Mouse (Mus musculus) olfactory bulb, adult 2 months (tissue): ENCODE measurements at regions not wholly inside any gene's neighbourhood (a gene's known extent, or its start where the extent isn't known, plus 50 kb on each side); places are given as distances from the start of the nearest gene placed in this dataset.

Source experiments
- H3K27ac ChIP-seq: fragments of 200-500 bp; 2 replicates; pipeline ENCODE4 v1.5.1; 2012; ENCODE audit warnings: low read depth, low read length; ENCODE audit not compliant: insufficient read depth
- H3K4me1 ChIP-seq: fragments of 200-500 bp; 2 replicates; pipeline ENCODE4 v1.6.1; 2012; ENCODE audit warnings: low read length; ENCODE audit not compliant: control insufficient read depth, insufficient read depth
- H3K4me3 ChIP-seq: fragments of 200-500 bp; 2 replicates; pipeline ENCODE4 v1.5.1; 2012; ENCODE audit warnings: mild to moderate bottlenecking, low read depth, low read length, moderate library complexity; ENCODE audit not compliant: insufficient read depth
- CTCF ChIP-seq: fragments of 200-500 bp; IDR thresholded peaks from 2 replicates; pipeline ENCODE4 v1.5.1; 2012; ENCODE audit warnings: low read depth, mild to moderate bottlenecking, low read length, moderate library complexity; ENCODE audit not compliant: insufficient read depth
- POLR2A ChIP-seq: fragments of 200-500 bp; IDR thresholded peaks from 2 replicates; pipeline ENCODE4 v1.6.1; 2012; ENCODE audit warnings: mild to moderate bottlenecking, low read depth, low read length, moderate library complexity; ENCODE audit not compliant: insufficient read depth
- WGBS: fragments of 180-500 bp; shearing (Covaris S2); methylation state at CpG from one replicate; pipeline ENCODE4 v1.1.7; 2018; 5-methylcytosine and 5-hydroxymethylcytosine counted together

DNA sequence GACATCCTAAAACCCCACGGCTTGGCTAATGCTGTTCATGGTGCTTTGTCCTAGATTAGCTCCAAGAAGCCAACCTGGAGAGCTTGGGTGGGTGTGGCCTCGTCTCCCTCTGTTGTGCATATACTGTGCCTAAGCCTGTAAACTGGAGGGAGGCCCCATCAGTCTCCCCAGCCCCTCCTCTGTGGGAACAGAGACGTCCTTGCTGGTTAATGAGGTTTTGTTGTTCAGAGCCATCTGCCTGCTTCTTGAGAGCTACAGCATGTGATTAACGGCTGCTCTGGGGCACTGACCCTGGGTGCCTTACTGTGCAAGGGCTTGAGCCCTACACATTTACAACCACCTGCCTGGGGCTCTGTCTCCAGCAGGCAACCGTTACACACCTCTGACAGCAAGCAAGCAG, 143.9 kb upstream of the Gm3448 start:
- 42% methylated on average over 5 of the region's 5 CpGs for WGBS
- TF ChIP-seq CTCF (no peak), POLR2A (no peak)
- Histone ChIP-seq H3K4me1 (peaks cover 5% of the 10 kb centered on the region; the same call in 1 of the 2 replicates), H3K27ac (no peak overlapping the region), H3K4me3 (no peak overlapping the region)

DNA sequence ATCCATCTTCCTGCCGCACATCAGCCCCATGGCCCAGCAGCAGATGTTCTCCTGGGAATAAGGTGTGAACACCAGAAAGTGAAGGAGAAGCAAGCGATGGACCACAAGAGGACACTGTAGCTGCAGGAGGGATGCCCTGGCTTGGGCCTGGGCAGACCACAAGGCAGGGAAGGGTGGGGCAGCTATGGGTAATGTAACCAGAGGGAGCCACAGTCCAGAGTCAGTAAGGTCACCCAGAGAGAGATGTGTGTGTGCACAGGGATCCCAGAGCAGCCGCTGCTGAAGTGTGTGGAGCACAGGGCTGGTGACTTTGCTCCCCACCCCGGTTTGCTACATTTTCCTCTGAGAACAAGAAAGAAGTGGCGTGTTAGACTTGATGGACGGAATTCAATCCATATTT, 142.5 kb upstream of the Gm3448 start:
- TF ChIP-seq CTCF, result no peak
- TF ChIP-seq POLR2A, result no peak
- Histone ChIP-seq H3K4me1 (peaks cover 10% of the 10 kb centered on the region), H3K4me3 (no peak overlapping the region), H3K27ac (no peak overlapping the region)
- WGBS, result 94% methylated on average over 6 of the region's 6 CpGs

DNA sequence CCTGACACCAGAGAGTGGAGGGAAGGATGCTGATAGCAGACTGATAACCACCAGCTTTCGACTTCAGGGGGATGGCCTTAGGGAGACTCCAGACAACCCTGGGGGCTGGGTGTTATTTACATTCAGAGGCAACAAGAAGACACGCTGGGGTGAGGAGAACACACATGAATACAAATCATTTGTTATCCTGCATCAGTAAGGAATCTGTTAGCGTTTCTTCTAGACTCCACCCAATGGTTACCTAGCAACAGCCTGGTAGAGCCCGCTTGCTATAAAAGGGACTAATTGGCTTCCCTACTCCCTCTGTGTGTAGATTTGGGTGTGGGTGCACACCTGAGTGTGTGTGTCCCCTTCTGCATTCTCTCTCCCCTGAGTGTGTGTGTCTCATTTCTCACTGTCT, 140.8 kb upstream of the Gm3448 start:
- H3K4me3 ChIP-seq, result no peak overlapping the region
- WGBS, result 22% methylated on average over 4 of the region's 4 CpGs
- H3K4me1 ChIP-seq, result peaks cover 10% of the 10 kb centered on the region
- no peak overlapping the region for H3K27ac ChIP-seq
- no peak for TF ChIP-seq CTCF
- TF ChIP-seq POLR2A, result no peak

DNA sequence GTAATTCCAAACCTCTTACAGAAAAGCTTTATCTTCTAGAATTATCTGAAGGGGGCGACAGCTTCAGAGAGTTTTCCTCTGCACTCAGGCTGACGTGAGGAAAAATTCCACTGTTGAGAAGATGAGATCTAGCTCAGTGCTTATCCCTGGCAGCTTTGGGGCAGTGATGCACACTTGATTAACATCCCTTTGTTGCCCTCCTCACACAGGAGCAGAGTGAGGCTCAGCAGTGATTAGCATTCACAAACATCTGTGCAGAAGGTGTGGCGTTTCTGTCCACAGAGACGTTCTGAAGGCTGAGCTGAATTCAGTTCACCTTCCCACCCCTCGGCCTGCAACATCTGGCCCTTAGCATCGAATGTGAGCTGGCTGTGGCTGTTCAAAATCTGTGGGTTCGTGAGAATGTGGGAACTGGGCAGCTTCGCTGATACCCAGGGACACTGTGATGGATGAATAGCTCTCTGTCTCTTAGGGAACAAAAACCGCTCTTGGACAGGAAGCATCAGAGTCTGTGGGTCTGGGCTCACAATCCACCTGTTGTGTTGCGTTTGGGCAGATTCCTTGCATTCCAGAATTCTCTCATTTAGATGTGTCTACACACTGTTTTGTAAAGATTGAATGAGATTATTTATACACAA, 139.0 kb upstream of the Gm3448 start:
- no peak overlapping the region for H3K27ac ChIP-seq
- no peak for TF ChIP-seq POLR2A
- TF ChIP-seq CTCF, result no peak
- WGBS, result 47% methylated on average over 10 of the region's 10 CpGs
- H3K4me1 ChIP-seq, result peaks cover 10% of the 10 kb centered on the region
- no peak overlapping the region for H3K4me3 ChIP-seq

DNA sequence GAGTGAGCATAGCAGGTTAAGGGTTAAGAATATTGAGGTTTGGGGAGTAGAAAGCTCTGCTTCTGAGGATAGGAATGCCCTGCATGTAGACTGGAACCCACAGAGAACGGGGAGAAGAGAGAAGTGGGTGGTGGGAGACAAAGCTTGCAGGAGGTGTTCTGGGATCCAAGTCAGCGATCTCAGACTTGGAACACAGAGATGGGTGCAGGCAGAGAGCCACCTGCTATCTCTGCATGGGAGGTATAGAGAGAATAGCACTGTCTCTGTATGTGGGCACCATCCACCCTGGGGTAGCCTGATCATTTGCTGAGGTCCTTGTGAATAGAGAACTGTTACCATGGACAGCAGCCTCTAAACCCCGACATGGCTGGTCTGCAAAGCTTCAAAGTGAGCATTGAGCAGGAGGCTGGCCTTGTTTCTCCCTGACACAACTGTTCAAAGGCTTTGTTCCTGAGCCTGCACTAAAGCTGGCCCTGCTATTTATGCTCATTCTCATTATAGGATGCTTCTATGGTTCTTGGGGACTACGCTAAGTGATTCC, 138.1 kb upstream of the Gm3448 start:
- WGBS, result 65% methylated on average over 4 of the region's 4 CpGs
- peaks cover 10% of the 10 kb centered on the region for H3K4me1 ChIP-seq
- H3K4me3 ChIP-seq, result no peak overlapping the region
- H3K27ac ChIP-seq, result no peak overlapping the region
- TF ChIP-seq POLR2A, result no peak
- TF ChIP-seq CTCF, result no peak

DNA sequence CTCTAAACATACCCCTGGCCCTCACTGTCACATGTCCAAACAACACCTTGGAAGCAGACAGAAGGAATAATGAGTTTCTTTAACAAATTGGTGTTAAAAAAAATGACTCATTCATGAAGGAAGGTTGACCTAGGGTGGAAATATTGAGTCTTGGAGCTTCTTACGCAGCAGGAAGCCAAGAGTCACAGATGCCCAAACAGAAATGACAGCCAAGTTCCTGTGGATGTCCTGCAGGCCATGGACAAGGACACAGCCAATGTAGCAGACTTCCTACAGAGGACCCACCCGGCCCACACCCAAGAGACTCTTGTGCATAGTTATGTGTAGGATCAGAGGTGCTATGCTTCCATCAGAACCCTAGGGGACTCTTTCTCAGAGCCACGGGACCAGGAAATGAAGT, 136.1 kb upstream of the Gm3448 start:
- no peak for TF ChIP-seq CTCF
- TF ChIP-seq POLR2A, result no peak
- peaks cover 10% of the 10 kb centered on the region for H3K4me1 ChIP-seq
- WGBS, result 93% methylated on average over 3 of the region's 3 CpGs
- H3K27ac ChIP-seq, result no peak overlapping the region
- H3K4me3 ChIP-seq, result no peak overlapping the region

DNA sequence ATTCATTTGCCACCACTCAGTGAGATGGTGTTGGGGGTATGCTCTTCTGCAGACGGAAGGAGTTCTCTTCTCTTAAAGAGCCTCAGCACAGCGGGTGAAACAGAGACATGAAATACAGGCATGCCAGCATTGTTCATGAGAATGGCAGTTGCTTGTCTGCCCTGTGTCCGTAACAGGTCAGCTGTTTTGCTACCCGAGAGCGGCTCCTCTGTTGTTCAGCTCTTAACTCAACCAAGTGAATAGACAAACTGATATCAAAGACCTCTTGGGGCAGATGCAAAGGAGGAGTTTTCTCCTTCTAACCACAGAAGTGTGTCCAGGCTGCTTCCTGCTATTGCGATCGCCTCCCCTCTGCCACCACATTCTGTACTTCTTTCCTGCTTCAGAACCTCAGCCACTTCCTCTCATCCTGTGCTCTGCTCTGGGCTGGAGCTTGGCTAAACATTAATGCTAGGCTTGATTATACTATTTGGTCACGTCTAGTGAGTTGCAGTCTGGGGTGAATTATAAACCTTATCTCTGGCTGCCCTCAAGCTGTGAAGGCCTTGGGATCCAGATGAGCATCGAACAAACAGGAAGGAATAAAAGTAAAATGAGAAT, 133.1 kb upstream of the Gm3448 start:
- Histone ChIP-seq H3K27ac (no peak overlapping the region), H3K4me3 (no peak overlapping the region), H3K4me1 (0 out of 2 replicates have a peak, but pooled peaks cover 2% of the 10 kb centered on the region)
- WGBS, result 78% methylated on average over 9 of the region's 9 CpGs
- TF ChIP-seq POLR2A (no peak), CTCF (no peak)

DNA sequence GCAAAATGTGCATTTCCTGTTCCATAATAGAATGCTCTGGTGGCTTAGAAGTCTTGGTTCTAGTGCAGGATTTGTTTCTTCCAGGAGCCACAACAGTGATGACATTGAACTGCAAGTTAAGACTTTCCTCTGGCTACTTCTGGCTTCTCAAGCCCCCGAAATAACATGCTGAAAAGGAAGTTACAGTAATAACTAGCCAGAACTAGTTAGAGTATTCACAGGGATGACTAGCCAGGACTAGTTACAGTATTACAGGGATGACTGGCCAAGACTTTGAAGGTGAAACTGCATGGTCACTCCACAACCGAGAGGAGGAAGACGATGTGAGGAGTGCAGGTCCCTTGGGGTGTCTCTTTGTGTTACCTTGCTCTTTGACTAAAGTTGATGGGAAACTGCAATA, 126.6 kb upstream of the Gm3448 start:
- 96% methylated on average over 3 of the region's 3 CpGs for WGBS
- Histone ChIP-seq H3K27ac (no peak overlapping the region), H3K4me3 (no peak overlapping the region), H3K4me1 (no peaks in the 10 kb centered on the region)
- TF ChIP-seq POLR2A (no peak), CTCF (no peak)

DNA sequence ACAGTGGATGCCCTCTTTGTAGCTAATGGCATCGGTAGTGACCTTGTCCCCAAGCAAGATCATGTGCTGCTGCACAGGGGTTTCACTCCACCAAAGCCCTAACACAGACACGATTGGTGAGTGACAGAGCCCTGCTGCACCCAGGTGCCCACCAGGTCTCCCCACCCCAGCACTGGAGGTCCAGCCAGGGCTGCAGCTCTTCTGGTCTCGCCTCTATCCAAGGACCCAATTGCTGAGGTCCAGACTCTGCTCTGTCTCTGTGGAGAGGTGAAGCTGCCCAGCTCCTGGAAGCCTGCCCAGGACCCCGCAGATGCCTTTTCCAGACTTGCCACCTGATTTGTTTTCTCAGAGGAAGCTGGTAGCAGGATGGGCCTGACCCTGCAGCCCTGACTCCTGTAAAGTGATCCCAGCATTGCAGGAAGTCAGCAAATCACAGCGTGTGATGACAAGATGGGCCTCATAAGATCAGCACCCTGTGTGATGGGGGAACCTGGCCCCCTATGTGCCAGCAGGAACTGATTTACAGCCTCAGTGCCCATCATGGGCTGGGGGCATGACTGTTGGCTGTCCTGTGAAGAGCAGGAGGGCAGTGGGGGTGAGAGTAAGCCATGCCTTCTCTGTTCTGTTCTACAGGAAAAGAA, 116.5 kb upstream of the Gm3448 start:
- Histone ChIP-seq H3K27ac (no peak overlapping the region), H3K4me3 (no peak overlapping the region), H3K4me1 (no peaks in the 10 kb centered on the region)
- WGBS, result 89% methylated on average over 5 of the region's 5 CpGs
- TF ChIP-seq POLR2A (no peak), CTCF (no peak)
